ENCODE assay signal across 12 mouse cellular contexts in the genomic region with DNA sequence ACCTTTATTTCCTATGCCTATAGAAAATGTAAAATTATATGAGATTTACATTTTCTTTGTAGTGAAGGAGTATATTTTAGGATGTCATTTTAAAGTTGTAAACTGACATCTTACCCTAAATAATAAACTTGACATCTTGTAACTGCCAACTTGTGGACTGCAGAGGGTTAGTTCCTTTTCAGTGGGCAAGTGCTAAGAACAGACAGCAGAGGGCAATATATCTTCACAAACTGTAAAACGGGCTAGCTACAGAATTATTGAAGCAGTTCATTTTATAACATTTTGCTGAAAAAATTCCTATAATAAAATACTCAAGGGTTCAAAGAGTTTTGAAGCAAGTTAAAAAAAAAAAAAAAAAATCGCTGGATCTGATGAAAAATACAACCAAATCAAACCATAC. TPM values are rescaled to one million over a fixed set of nuclear protein-coding genes. Genes with fewer than 3 reads are reported as not detected.
DNase-seq lines count a peak whose midpoint lies in the region; ATAC-seq and TF ChIP-seq lines count a peak whose summit lies in the region.
"Had no signal": no experiment of that assay in that cellular context is flagged by ENCODE, and none has a peak within 500 bp of the region (broad histone marks: within the 10 kb centered on the region; RNA-seq: fewer than 3 reads in every experiment).

No protein-coding gene starts in this region.

- peak; percentile 68 for ATAC-seq in forebrain, postnatal 0 days
- ATAC-seq in forebrain, embryonic 15.5 days (replicated peaks): no peak
- no peak for ATAC-seq in liver, postnatal 0 days
- no peak for ATAC-seq in liver, embryonic 12.5 days
- ATAC-seq in common myeloid progenitor, adult 5-6 weeks (replicated peaks; ENCODE audit: low read depth, poor library complexity, severe bottlenecking): peak; percentile 79; the same call in 1 of the 2 replicates

- TF ChIP-seq EP300 in liver, postnatal 0 days (IDR thresholded peaks at IDR 0.05; ENCODE audit: low read depth): no peak

- H3K27me3 ChIP-seq in forebrain, postnatal 0 days (ENCODE audit: insufficient read depth, low read length): no peaks in the 10 kb centered on the region
- no peaks in the 10 kb centered on the region for H3K27me3 ChIP-seq in forebrain, embryonic 15.5 days
- no peaks in the 10 kb centered on the region for H3K27me3 ChIP-seq in liver, postnatal 0 days (ENCODE audit: insufficient read depth, low read length)
- H3K27me3 ChIP-seq in liver, embryonic 12.5 days (replicated peaks): no peaks in the 10 kb centered on the region
- H3K27me3 ChIP-seq: embryonic facial prominence, embryonic 13.5 days; heart, embryonic 15.5 days; limb, embryonic 13.5 days; stomach, embryonic 15.5 days had no signal

- H3K27ac ChIP-seq in forebrain, postnatal 0 days (ENCODE audit: low read depth, low read length): no peak overlapping the region
- H3K27ac ChIP-seq in forebrain, embryonic 15.5 days (replicated peaks): no peak overlapping the region
- H3K27ac ChIP-seq in liver, postnatal 0 days (ENCODE audit: low read depth): no peak overlapping the region
- H3K27ac ChIP-seq in liver, embryonic 12.5 days: no peak overlapping the region
- H3K27ac ChIP-seq: embryonic facial prominence, embryonic 13.5 days; heart, embryonic 15.5 days; limb, embryonic 13.5 days; stomach, embryonic 15.5 days had no signal

- DNase-seq in forebrain, postnatal 0 days: peak; percentile 68
- no peak for DNase-seq in liver, postnatal 0 days
- peak; percentile 34 for DNase-seq in retina, postnatal 1 day
- DNase-seq in urinary bladder, postnatal 14 days (ENCODE audit: low spot score): no peak
- DNase-seq in heart, postnatal 36 days: no peak

- H3K4me2 ChIP-seq in forebrain, postnatal 0 days (ENCODE audit: low read depth): no peak overlapping the region
- no peak overlapping the region for H3K4me2 ChIP-seq in forebrain, embryonic 15.5 days (replicated peaks)
- no peak overlapping the region for H3K4me2 ChIP-seq in liver, postnatal 0 days (ENCODE audit: low read depth, low read length)
- H3K4me2 ChIP-seq in liver, embryonic 12.5 days: no peak overlapping the region
- H3K4me2 ChIP-seq: embryonic facial prominence, embryonic 13.5 days; heart, embryonic 15.5 days; limb, embryonic 13.5 days; stomach, embryonic 15.5 days had no signal

- no peaks in the 10 kb centered on the region for H3K4me1 ChIP-seq in forebrain, postnatal 0 days (ENCODE audit: insufficient read depth)
- H3K4me1 ChIP-seq in forebrain, embryonic 15.5 days: no peaks in the 10 kb centered on the region
- H3K4me1 ChIP-seq in liver, postnatal 0 days (ENCODE audit: insufficient read depth): no peaks in the 10 kb centered on the region
- no peaks in the 10 kb centered on the region for H3K4me1 ChIP-seq in liver, embryonic 12.5 days
- H3K4me1 ChIP-seq: embryonic facial prominence, embryonic 13.5 days; heart, embryonic 15.5 days; limb, embryonic 13.5 days; stomach, embryonic 15.5 days had no signal

- H3K36me3 ChIP-seq in forebrain, postnatal 0 days (ENCODE audit: insufficient read depth): peaks cover 12% of the 10 kb centered on the region
- H3K36me3 ChIP-seq in forebrain, embryonic 15.5 days: peaks cover 30% of the 10 kb centered on the region
- H3K36me3 ChIP-seq in liver, postnatal 0 days (replicated peaks; ENCODE audit: insufficient read depth, low read length): peaks cover 30% of the 10 kb centered on the region
- H3K36me3 ChIP-seq in liver, embryonic 12.5 days: peaks cover 57% of the 10 kb centered on the region

- H3K9ac ChIP-seq in forebrain, postnatal 0 days: no peak overlapping the region
- no peak overlapping the region for H3K9ac ChIP-seq in forebrain, embryonic 15.5 days (replicated peaks)
- no peak overlapping the region for H3K9ac ChIP-seq in liver, postnatal 0 days (replicated peaks)
- H3K9ac ChIP-seq in liver, embryonic 12.5 days: no peak overlapping the region
- H3K9ac ChIP-seq: embryonic facial prominence, embryonic 13.5 days; heart, embryonic 15.5 days; limb, embryonic 13.5 days; stomach, embryonic 15.5 days had no signal

- peak; percentile 72 for TF ChIP-seq CTCF in forebrain, postnatal 0 days (IDR thresholded peaks at IDR 0.05; ENCODE audit: low read depth)
- TF ChIP-seq CTCF in liver, postnatal 0 days (IDR thresholded peaks at IDR 0.05; ENCODE audit: low read depth): peak; percentile 59

- WGBS in forebrain, postnatal 0 days: 60% methylated on average over 2 of the region's 2 CpGs
- WGBS in forebrain, embryonic 15.5 days: 53% methylated on average over 2 of the region's 2 CpGs
- 43% methylated on average over 2 of the region's 2 CpGs for WGBS in liver, postnatal 0 days (ENCODE audit: insufficient replicate concordance)
- WGBS in liver, embryonic 12.5 days (ENCODE audit: insufficient replicate concordance): 55% methylated on average over 2 of the region's 2 CpGs

- no peak overlapping the region for H3K4me3 ChIP-seq in forebrain, postnatal 0 days (ENCODE audit: low read depth, low read length)
- H3K4me3 ChIP-seq in forebrain, embryonic 15.5 days: no peak overlapping the region
- no peak overlapping the region for H3K4me3 ChIP-seq in liver, postnatal 0 days (ENCODE audit: low read depth, low read length)
- no peak overlapping the region for H3K4me3 ChIP-seq in liver, embryonic 12.5 days
- H3K4me3 ChIP-seq: embryonic facial prominence, embryonic 13.5 days; heart, embryonic 15.5 days; limb, embryonic 13.5 days; stomach, embryonic 15.5 days had no signal

- intact Hi-C loops in heart, postnatal 36 days (cut with DNase I): loop anchor here (1.0 to 5.0 kb wide), 2 partner anchors 348 to 404 kb away; no protein-coding TSS in a partner anchor

- H3K9me3 ChIP-seq in forebrain, postnatal 0 days (ENCODE audit: low read length): no peaks in the 10 kb centered on the region
- no peaks in the 10 kb centered on the region for H3K9me3 ChIP-seq in forebrain, embryonic 15.5 days
- H3K9me3 ChIP-seq in liver, postnatal 0 days (ENCODE audit: low read length): no peaks in the 10 kb centered on the region
- H3K9me3 ChIP-seq in liver, embryonic 12.5 days (replicated peaks): no peaks in the 10 kb centered on the region
- H3K9me3 ChIP-seq: embryonic facial prominence, embryonic 13.5 days; heart, embryonic 15.5 days; limb, embryonic 13.5 days; stomach, embryonic 15.5 days had no signal

RNA-seq across cellular contexts. Expression of a gene that starts 40.4 kb away (rescaled TPM):
- total RNA-seq in forebrain, postnatal 0 days (2014; rRNA removed): 22.6 and 35.6 TPM in 2 replicates
- polyA plus RNA-seq in forebrain, postnatal 0 days (2015; fragmentation: Nextera tagmentation; extraction: Ambion mirVana): 18.1 and 23.1 TPM in 2 replicates
- 33.9 and 36.3 TPM in 2 replicates for polyA plus RNA-seq in forebrain, embryonic 15.5 days (2015; fragmentation: Nextera tagmentation; extraction: Ambion mirVana)
- polyA plus RNA-seq in liver, postnatal 0 days (2015; fragmentation: Nextera tagmentation; extraction: Ambion mirVana): 5.2 and 5.4 TPM in 2 replicates
- polyA plus RNA-seq in liver, embryonic 12.5 days (2016; fragmentation: Nextera tagmentation; extraction: Ambion mirVana): 10.3 and 10.7 TPM in 2 replicates
- total RNA-seq in common myeloid progenitor, adult 5-6 weeks (2017): 24.5 and 28.1 TPM in 2 replicates
- total RNA-seq in heart, postnatal 36 days (2021): 10 to 100 TPM; 30.8 to 39.1 TPM

RNA-seq across cellular contexts. Expression of a gene that starts 41.2 kb away (rescaled TPM):
- 88.9 and 99.6 TPM in 2 replicates for total RNA-seq in forebrain, postnatal 0 days (2014; rRNA removed)
- polyA plus RNA-seq in forebrain, postnatal 0 days (2015; fragmentation: Nextera tagmentation; extraction: Ambion mirVana): 69.2 and 78.1 TPM in 2 replicates
- 102 and 105 TPM in 2 replicates for polyA plus RNA-seq in forebrain, embryonic 15.5 days (2015; fragmentation: Nextera tagmentation; extraction: Ambion mirVana)
- 26.0 and 26.1 TPM in 2 replicates for polyA plus RNA-seq in liver, postnatal 0 days (2015; fragmentation: Nextera tagmentation; extraction: Ambion mirVana)
- polyA plus RNA-seq in liver, embryonic 12.5 days (2016; fragmentation: Nextera tagmentation; extraction: Ambion mirVana): 55.1 and 59.7 TPM in 2 replicates
- total RNA-seq in common myeloid progenitor, adult 5-6 weeks (2017): 203 and 226 TPM in 2 replicates
- 10 to 100 TPM; 30.9 to 34.0 TPM for total RNA-seq in heart, postnatal 36 days (2021)

Comparison
In these comparisons a context has a peak if more than half of its experiments do, and no peak if none do; other contexts are left out.
1. ATAC-seq: peak in forebrain, postnatal 0 days (single experiment) and common myeloid progenitor, adult 5-6 weeks (single experiment); none in forebrain, embryonic 15.5 days (single experiment), liver, postnatal 0 days (single experiment) and liver, embryonic 12.5 days (single experiment).
2. DNase-seq: peak in forebrain, postnatal 0 days (single experiment) and retina, postnatal 1 day (single experiment); none in liver, postnatal 0 days (single experiment), urinary bladder, postnatal 14 days (single experiment) and heart, postnatal 36 days (0 of 2).